In the genomic region with DNA sequence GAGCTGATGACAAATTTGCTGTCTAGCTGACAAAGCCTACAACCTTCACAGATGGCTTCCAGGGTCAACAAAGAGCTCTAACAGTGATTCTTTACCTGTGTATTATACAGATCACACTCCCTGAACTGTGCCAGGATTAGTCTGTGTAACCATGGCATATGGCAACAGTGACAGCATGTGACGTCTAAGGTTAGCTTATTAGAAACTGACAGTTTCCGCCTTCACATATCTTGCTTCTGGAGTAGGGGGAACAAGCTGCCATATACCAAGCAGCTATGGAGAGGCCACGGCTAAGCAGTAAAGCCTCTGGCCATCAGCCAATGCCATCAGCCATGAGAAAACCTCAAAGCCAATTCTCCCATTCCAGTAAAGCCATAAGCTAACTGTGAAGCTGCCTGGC, we compare ENCODE assay signal across 14 mouse cellular contexts. TPM values are rescaled to one million over a fixed set of nuclear protein-coding genes. Genes with fewer than 3 reads are reported as not detected.
DNase-seq lines count a peak whose midpoint lies in the region; ATAC-seq and TF ChIP-seq lines count a peak whose summit lies in the region.
"Had no signal": no experiment of that assay in that cellular context is flagged by ENCODE, and none has a peak within 500 bp of the region (broad histone marks: within the 10 kb centered on the region; RNA-seq: fewer than 3 reads in every experiment).

No protein-coding gene starts in this region.

- no peak for TF ChIP-seq CTCF in hindbrain, postnatal 0 days (IDR thresholded peaks at IDR 0.05; ENCODE audit: low read depth)

- H3K27me3 ChIP-seq in forebrain, embryonic 14.5 days (replicated peaks; ENCODE audit: control insufficient read depth, insufficient read depth, low read length) = no peaks in the 10 kb centered on the region
- H3K27me3 ChIP-seq in forebrain, embryonic 10.5 days (ENCODE audit: poor library complexity, severe bottlenecking) = no peaks in the 10 kb centered on the region
- H3K27me3 ChIP-seq in hindbrain, postnatal 0 days (ENCODE audit: insufficient read depth, low read length) = no peaks in the 10 kb centered on the region

- H3K4me3 ChIP-seq in forebrain, embryonic 14.5 days (ENCODE audit: low read depth, low read length) = no peak overlapping the region
- H3K4me3 ChIP-seq in forebrain, embryonic 10.5 days = no peak overlapping the region
- no peak overlapping the region for H3K4me3 ChIP-seq in hindbrain, postnatal 0 days (ENCODE audit: low read length)
- H3K4me3 ChIP-seq: erythroblast, embryonic 14.5 days had no signal

- H3K9me3 ChIP-seq in forebrain, embryonic 14.5 days (replicated peaks; ENCODE audit: control insufficient read depth, low read length) = no peaks in the 10 kb centered on the region
- H3K9me3 ChIP-seq in forebrain, embryonic 10.5 days = no peaks in the 10 kb centered on the region; the same call in 1 of the 2 replicates
- H3K9me3 ChIP-seq in hindbrain, postnatal 0 days (ENCODE audit: low read length) = no peaks in the 10 kb centered on the region

- peak; percentile 71 for DNase-seq in forebrain, embryonic 14.5 days (ENCODE audit: low spot score)
- no peak for DNase-seq in forebrain, embryonic 10.5 days (ENCODE audit: extremely low spot score, low spot score)
- peak; percentile 14 for DNase-seq in kidney, postnatal 10 days
- DNase-seq in kidney, adult 9 months = no peak
- peak; percentile 45 to 47 for DNase-seq in cerebellum, adult 18-20 months
- peak; percentile 61 for DNase-seq in hindbrain, postnatal 0 days (ENCODE audit: low spot score)
- DNase-seq in testis, postnatal 10 days (ENCODE audit: low spot score) = no peak
- no peak for DNase-seq in left cerebral cortex, adult 18-20 months (ENCODE audit: low spot score in 2 of 2)
- DNase-seq: gastrocnemius, postnatal 14 days; kidney, postnatal 4 days; thymus, postnatal 14 days had no signal

- peaks cover 8% of the 10 kb centered on the region; the same call in 1 of the 2 replicates for H3K4me1 ChIP-seq in forebrain, embryonic 14.5 days (ENCODE audit: control insufficient read depth, insufficient read depth, low read length)
- peaks cover 4% of the 10 kb centered on the region for H3K4me1 ChIP-seq in forebrain, embryonic 10.5 days
- no peaks in the 10 kb centered on the region for H3K4me1 ChIP-seq in hindbrain, postnatal 0 days (ENCODE audit: insufficient read depth, low read length)

- peak; percentile 74 for ATAC-seq in forebrain, embryonic 14.5 days
- peak; percentile 66; the same call in 1 of the 2 replicates for ATAC-seq in hindbrain, postnatal 0 days
- ATAC-seq: lung, postnatal 0 days had no signal

- no peak overlapping the region for H3K9ac ChIP-seq in forebrain, embryonic 14.5 days (ENCODE audit: low read length)
- H3K9ac ChIP-seq in hindbrain, postnatal 0 days (replicated peaks; ENCODE audit: low read length) = no peak overlapping the region

- H3K27ac ChIP-seq in forebrain, embryonic 14.5 days (ENCODE audit: low read depth, low read length) = no peak overlapping the region
- no peak overlapping the region for H3K27ac ChIP-seq in forebrain, embryonic 10.5 days
- no peak overlapping the region; the same call in 1 of the 2 replicates for H3K27ac ChIP-seq in hindbrain, postnatal 0 days

- H3K4me2 ChIP-seq in forebrain, embryonic 14.5 days (ENCODE audit: low read length) = no peak overlapping the region
- H3K4me2 ChIP-seq in hindbrain, postnatal 0 days (ENCODE audit: low read depth, low read length) = no peak overlapping the region

- 48% methylated on average over 3 of the region's 3 CpGs for WGBS in forebrain, embryonic 14.5 days
- WGBS in forebrain, embryonic 10.5 days = 87% methylated on average over 3 of the region's 3 CpGs
- WGBS in hindbrain, postnatal 0 days = 44% methylated on average over 3 of the region's 3 CpGs

- H3K36me3 ChIP-seq in forebrain, embryonic 14.5 days (ENCODE audit: control insufficient read depth, insufficient read depth, low read length) = no peaks in the 10 kb centered on the region
- peaks cover 10% of the 10 kb centered on the region for H3K36me3 ChIP-seq in forebrain, embryonic 10.5 days (replicated peaks)
- no peaks in the 10 kb centered on the region for H3K36me3 ChIP-seq in hindbrain, postnatal 0 days (ENCODE audit: insufficient read depth, low read length)

RNA-seq across cellular contexts. Expression of a gene that starts 11.3 kb away (rescaled TPM):
- 5.8 and 6.1 TPM in 2 replicates for polyA plus RNA-seq in forebrain, embryonic 14.5 days (2014; fragmentation: Nextera tagmentation; extraction: Ambion mirVana)
- 16.0 and 16.1 TPM in 2 replicates for polyA plus RNA-seq in forebrain, embryonic 10.5 days (2016; fragmentation: Nextera tagmentation; extraction: Ambion mirVana)
- total RNA-seq in hindbrain, postnatal 0 days (2014; rRNA removed) = 2.9 and 3.6 TPM in 2 replicates
- polyA plus RNA-seq in hindbrain, postnatal 0 days (2015; fragmentation: Nextera tagmentation; extraction: Ambion mirVana) = 2.6 and 2.7 TPM in 2 replicates
- 1 to 10 TPM in 1 of 2 experiments, under 1 TPM in 1; 0.96 to 1.0 TPM for total RNA-seq in left cerebral cortex, adult 18-20 months (2021)
- total RNA-seq: MEL had no signal
- polyA plus RNA-seq: erythroblast, embryonic 14.5 days had no signal

Comparison
In these comparisons a context has a peak if more than half of its experiments do, and no peak if none do; other contexts are left out.
1. DNase-seq: peak in forebrain, embryonic 14.5 days (single experiment), kidney, postnatal 10 days (single experiment), cerebellum, adult 18-20 months (2 of 2) and hindbrain, postnatal 0 days (single experiment); none in forebrain, embryonic 10.5 days (single experiment), kidney, adult 9 months (single experiment), testis, postnatal 10 days (single experiment) and left cerebral cortex, adult 18-20 months (0 of 2).